Mouse (Mus musculus) embryonic facial prominence, embryonic 11.5 days (tissue): ENCODE results near the gene Dpp9. TPM values are rescaled to one million over a fixed set of nuclear protein-coding genes. Genes with fewer than 3 reads are reported as not detected.

Experiments used
- ATAC-seq: fragments of 200-750 bp; cut with Nextera tagmentation; replicated peaks from 2 replicates; pipeline ENCODE4 v1.8.0; 2017; ENCODE audit warnings: low read depth; ENCODE audit not compliant: insufficient number of reproducible peaks, low FRiP score, low TSS enrichment
- DNase-seq: peaks from one replicate; pipeline ENCODE4 v3.0.0-alpha.2; 2015; ENCODE audit warnings: low spot score
- H3K27ac ChIP-seq: fragments of 300-500 bp; sonication (generic); replicated peaks from 2 replicates; pipeline ENCODE4 v1.5.1; 2014; ENCODE audit warnings: mild to moderate bottlenecking, low read depth, low read length, control low read depth
- H3K27me3 ChIP-seq: fragments of 300-500 bp; sonication (generic); 2 replicates; pipeline ENCODE4 v1.6.1; 2014; ENCODE audit warnings: mild to moderate bottlenecking, low read length, moderate library complexity, mixed read lengths; ENCODE audit not compliant: control insufficient read depth, insufficient read depth
- H3K36me3 ChIP-seq: fragments of 300-500 bp; sonication (generic); replicated peaks from 2 replicates; pipeline ENCODE4 v1.6.1; 2014; ENCODE audit warnings: low read depth, mild to moderate bottlenecking, low read length, moderate library complexity, mixed read lengths; ENCODE audit not compliant: control insufficient read depth, insufficient read depth
- H3K4me1 ChIP-seq: fragments of 300-500 bp; sonication (generic); 2 replicates; pipeline ENCODE4 v1.6.1; 2014; ENCODE audit warnings: low read length, mixed read lengths; ENCODE audit not compliant: control insufficient read depth, insufficient read depth
- H3K4me2 ChIP-seq: fragments of 300-500 bp; sonication (generic); 2 replicates; pipeline ENCODE4 v1.6.1; 2014; ENCODE audit warnings: low read depth, mild to moderate bottlenecking, control low read depth, low read length, moderate library complexity
- H3K4me3 ChIP-seq: fragments of 300-500 bp; sonication (generic); 2 replicates; pipeline ENCODE4 v1.5.1; 2014; ENCODE audit warnings: low read depth, low read length, control low read depth
- H3K9ac ChIP-seq: fragments of 300-500 bp; sonication (generic); replicated peaks from 2 replicates; pipeline ENCODE4 v1.6.1; 2014; ENCODE audit warnings: mild to moderate bottlenecking, control low read depth, low read length
- H3K9me3 ChIP-seq: fragments of 300-500 bp; sonication (generic); replicated peaks from 2 replicates; pipeline ENCODE4 v1.6.1; 2016; ENCODE audit warnings: mild to moderate bottlenecking, low read length, inconsistent platforms, mixed read lengths; ENCODE audit not compliant: control insufficient read depth
- WGBS: fragments of 180-500 bp; shearing (Covaris S2); extraction: QIAGEN DNeasy Blood & Tissue Kit; methylation state at CpG from one replicate; pipeline ENCODE4 v1.1.7; 2014; 5-methylcytosine and 5-hydroxymethylcytosine counted together
- polyA plus RNA-seq: library from polyadenylated mRNA; unstranded; fragments of >200 nt; fragmentation: Nextera tagmentation; extraction: Ambion mirVana; gene quantifications from 2 replicates; pipeline ENCODE4 v1.2.1, GENCODE M21; 2014

The Dpp9 gene
- polyA plus RNA-seq, 1 experiment from 2014 or later: 23.7 TPM

DNA sequence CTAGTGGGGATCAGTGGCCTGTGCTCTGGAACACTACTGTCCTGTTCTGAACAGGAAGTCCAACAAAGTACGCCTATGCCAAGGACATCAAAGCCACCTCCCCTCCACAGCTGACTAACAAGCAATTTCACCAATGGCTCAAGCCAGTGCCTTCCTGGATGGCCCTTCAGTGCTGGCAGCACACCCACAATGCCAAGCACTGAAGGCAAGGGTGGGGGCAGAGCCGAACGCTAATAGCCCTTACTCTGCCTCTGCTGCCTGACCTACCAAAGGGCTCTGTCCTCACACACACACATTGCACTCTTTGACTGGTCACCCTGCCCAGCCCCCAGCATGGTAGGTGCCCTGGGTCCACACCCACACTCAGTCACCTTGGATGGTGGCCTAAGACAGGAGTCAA is 9.9 kb downstream of the Dpp9 start:
- no peak overlapping the region for H3K9ac ChIP-seq
- H3K4me3 ChIP-seq: no peak overlapping the region
- H3K27ac ChIP-seq: no peak overlapping the region
- no peak overlapping the region for H3K4me2 ChIP-seq
- H3K36me3 ChIP-seq: peaks cover 10% of the 10 kb centered on the region
- ATAC-seq (no peak), DNase-seq (no peak)
- H3K4me1 ChIP-seq: no peaks in the 10 kb centered on the region
- H3K9me3 ChIP-seq: no peaks in the 10 kb centered on the region
- WGBS: 90% methylated on average over 3 of the region's 3 CpGs
- no peaks in the 10 kb centered on the region for H3K27me3 ChIP-seq

DNA sequence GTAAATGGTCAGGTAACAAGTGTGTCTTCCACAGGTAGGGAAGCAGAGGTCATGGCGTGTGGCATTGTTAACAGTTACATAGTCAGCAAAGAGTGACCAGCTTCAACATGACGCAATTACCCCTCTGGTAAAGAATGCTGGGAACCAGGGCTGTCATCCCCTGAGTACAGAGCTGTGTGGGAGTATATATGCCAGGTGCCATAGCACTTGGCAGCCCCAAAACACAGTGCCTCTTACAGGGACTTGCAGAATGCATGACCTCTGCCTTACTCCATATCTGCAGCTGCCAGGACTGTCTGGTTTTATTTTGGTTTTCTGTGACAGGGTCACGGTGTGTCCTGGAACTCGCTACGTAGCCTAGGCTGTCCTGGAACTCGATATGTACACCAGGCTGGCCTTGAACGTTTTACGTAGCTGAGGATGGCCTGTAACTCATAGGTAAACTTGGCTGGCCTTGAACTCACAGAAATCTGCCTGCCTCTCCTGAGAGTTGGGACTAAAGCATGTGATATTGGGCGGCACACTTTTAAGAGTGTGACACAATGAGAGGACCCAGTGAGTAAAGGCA is 10.7 kb downstream of the Dpp9 start:
- ATAC-seq: no peak
- Histone ChIP-seq H3K9me3 (no peaks in the 10 kb centered on the region), H3K27me3 (no peaks in the 10 kb centered on the region), H3K27ac (no peak overlapping the region), H3K4me1 (no peaks in the 10 kb centered on the region), H3K9ac (no peak overlapping the region), H3K4me2 (no peak overlapping the region), H3K4me3 (no peak overlapping the region), H3K36me3 (peaks cover 10% of the 10 kb centered on the region)
- WGBS: 91% methylated on average over 9 of the region's 9 CpGs
- no peak for DNase-seq

DNA sequence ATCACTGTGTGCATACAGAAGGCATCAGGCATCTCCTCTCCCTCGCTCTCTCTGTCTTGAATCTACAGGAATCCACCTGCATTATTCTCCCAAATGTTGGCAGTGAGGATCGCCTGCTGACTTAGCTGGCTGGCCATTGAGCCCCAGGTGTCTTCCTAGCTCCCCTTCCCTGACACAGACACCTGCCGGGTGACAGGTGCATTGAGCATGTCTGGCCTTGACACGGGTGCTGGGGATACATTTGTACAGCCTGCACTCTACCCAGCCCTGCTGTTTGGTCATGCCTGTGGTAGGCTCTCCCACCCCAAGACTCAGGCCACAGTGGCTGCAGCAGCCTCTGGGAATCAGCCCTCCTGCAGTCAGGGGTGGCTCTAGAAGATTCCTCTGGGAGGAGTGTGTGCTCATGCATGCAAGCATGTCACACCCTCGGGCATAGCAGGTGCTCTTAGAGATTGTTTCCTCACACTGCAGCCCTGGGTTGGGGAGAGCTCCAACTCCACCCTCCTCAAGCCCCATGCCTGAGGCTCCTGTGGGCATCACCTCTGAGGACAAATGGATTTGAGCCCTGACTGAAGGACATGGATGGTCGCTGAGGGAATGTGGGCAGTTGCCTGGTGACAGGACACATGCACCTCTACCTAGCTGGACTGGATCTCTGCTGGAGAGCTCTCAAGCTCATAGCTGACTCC is 11.6 kb downstream of the Dpp9 start:
- ATAC-seq (no peak), DNase-seq (no peak)
- H3K4me2 ChIP-seq: no peak overlapping the region
- no peak overlapping the region for H3K4me3 ChIP-seq
- H3K27me3 ChIP-seq: no peaks in the 10 kb centered on the region
- H3K9me3 ChIP-seq: no peaks in the 10 kb centered on the region
- WGBS: 82% methylated on average over 6 of the region's 6 CpGs
- H3K27ac ChIP-seq: no peak overlapping the region
- peaks cover 10% of the 10 kb centered on the region for H3K36me3 ChIP-seq
- no peaks in the 10 kb centered on the region for H3K4me1 ChIP-seq
- H3K9ac ChIP-seq: no peak overlapping the region

DNA sequence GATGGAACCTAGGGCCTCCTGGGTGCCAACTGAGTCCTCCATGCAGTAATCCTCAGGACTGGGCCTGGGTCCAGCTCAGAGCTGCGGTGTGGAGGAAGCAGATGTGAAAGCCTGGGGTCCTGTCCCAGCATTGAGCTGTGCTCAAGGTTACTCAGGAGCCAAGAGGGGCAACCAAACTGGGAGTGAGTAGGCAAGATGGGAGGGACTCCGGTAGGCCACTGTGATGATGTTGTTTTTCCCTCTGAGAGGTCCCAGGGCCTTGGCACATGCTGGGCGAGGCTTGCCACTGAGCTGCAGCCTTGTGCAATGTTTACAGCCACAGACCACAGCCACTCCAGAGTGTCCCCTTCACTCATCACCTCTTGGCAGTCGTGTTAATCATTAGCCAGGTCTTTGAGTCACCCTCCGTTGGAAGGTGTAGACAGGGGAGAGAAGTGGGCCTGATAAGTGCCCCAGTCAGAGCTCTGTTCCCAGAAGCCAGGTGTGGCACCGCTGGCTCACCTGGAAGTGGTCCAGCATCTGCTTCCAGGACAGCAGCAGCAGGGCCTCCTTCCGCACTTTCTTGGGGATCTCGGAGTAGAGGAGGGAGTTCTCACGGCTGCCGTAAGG is 12.3 kb downstream of the Dpp9 start:
- H3K36me3 ChIP-seq: peaks cover 10% of the 10 kb centered on the region
- no peak for DNase-seq
- H3K27ac ChIP-seq: no peak overlapping the region
- no peak overlapping the region for H3K4me2 ChIP-seq
- H3K4me3 ChIP-seq: no peak overlapping the region
- ATAC-seq: no peak
- H3K4me1 ChIP-seq: no peaks in the 10 kb centered on the region
- H3K9me3 ChIP-seq: no peaks in the 10 kb centered on the region
- H3K9ac ChIP-seq: no peak overlapping the region
- 91% methylated on average over 10 of the region's 10 CpGs for WGBS
- no peaks in the 10 kb centered on the region for H3K27me3 ChIP-seq

- Histone ChIP-seq H3K4me3 (no peak overlapping the region), H3K4me2 (no peak overlapping the region), H3K27ac (no peak overlapping the region), H3K9ac (no peak overlapping the region), H3K4me1 (no peaks in the 10 kb centered on the region), H3K9me3 (no peaks in the 10 kb centered on the region), H3K36me3 (peaks cover 6% of the 10 kb centered on the region; the same call in 1 of the 2 replicates), H3K27me3 (no peaks in the 10 kb centered on the region)
- DNase-seq (no peak), ATAC-seq (no peak)
- 62% methylated on average over 3 of the region's 3 CpGs for WGBS
These were observed 15.0 kb downstream of the Dpp9 start for GRCm38 (mm10) chr17:56203729-56204128.

- ATAC-seq: no peak
- no peak overlapping the region for H3K9ac ChIP-seq
- WGBS: 89% methylated on average over 8 of the region's 8 CpGs
- H3K9me3 ChIP-seq: no peaks in the 10 kb centered on the region
- no peak overlapping the region for H3K4me2 ChIP-seq
- no peak overlapping the region for H3K27ac ChIP-seq
- DNase-seq: no peak
- no peaks in the 10 kb centered on the region for H3K4me1 ChIP-seq
- peaks cover 7% of the 10 kb centered on the region for H3K36me3 ChIP-seq
- no peak overlapping the region for H3K4me3 ChIP-seq
- no peaks in the 10 kb centered on the region for H3K27me3 ChIP-seq
These were observed 16.2 kb downstream of the Dpp9 start for GRCm38 (mm10) chr17:56202476-56202875.

- DNase-seq (no peak), ATAC-seq (no peak)
- Histone ChIP-seq H3K27ac (no peak overlapping the region), H3K4me1 (no peaks in the 10 kb centered on the region), H3K36me3 (peaks cover 10% of the 10 kb centered on the region), H3K4me2 (no peak overlapping the region), H3K9ac (no peak overlapping the region), H3K4me3 (no peak overlapping the region), H3K9me3 (no peaks in the 10 kb centered on the region), H3K27me3 (no peaks in the 10 kb centered on the region)
- WGBS: 69% methylated on average over 3 of the region's 3 CpGs
These were observed 17.1 kb downstream of the Dpp9 start for GRCm38 (mm10) chr17:56201642-56202041.

DNA sequence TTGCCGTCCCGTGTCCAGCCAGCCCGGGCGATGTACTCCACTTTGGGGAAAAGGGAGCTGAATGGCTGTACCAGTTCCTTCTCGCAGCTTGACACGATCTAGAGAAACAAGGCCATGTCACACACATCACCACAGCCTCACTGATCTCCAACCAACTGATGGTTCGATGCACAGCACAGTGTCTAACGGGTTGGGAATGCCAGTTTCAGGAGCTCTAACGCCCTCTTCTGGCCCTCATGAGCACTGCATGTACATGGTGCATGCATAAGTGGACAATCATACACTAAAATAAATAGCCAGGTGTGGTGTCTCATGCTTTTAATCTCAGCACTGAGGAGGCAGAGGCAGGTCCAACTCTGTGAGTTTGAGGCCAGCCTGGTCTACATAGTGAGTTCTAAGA is 18.1 kb downstream of the Dpp9 start:
- Histone ChIP-seq H3K27me3 (no peaks in the 10 kb centered on the region), H3K9me3 (no peaks in the 10 kb centered on the region), H3K4me3 (no peak overlapping the region), H3K36me3 (peaks cover 10% of the 10 kb centered on the region), H3K4me1 (no peaks in the 10 kb centered on the region), H3K4me2 (no peak overlapping the region), H3K9ac (no peak overlapping the region), H3K27ac (no peak overlapping the region)
- no peak for DNase-seq
- ATAC-seq: no peak
- 85% methylated on average over 9 of the region's 9 CpGs for WGBS
